Mouse (Mus musculus) brain, embryonic 18.5 days (tissue): ENCODE data around the gene Ucp2.

Source experiments
- DNase-seq: peaks from one replicate; pipeline ENCODE4 v3.0.0-alpha.2; 2012; ENCODE audit warnings: low read depth, low spot score

The Ucp2 gene

DNA sequence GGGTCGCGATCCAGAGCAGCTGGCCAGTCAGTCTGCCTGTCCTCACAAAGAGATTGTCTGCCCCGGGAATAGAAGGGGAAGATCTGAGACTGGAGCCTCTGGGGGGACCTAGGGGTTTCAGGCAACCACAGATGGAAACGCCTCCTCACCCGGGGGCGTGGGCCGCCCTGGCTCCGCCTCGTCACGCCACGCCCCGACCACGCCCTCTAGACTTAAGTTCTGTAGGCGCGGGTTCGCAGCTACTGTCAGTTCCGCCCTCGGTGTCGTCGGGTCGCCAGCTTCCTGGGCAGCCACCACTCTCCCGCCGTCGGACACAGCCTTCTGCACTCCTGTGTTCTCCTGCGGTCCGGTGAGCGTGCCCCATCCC is at the start of gene Ucp2:
Gene Ucp2, plus strand, starts transcription at position 221 of the 367 bp plus-strand sequence.
- DNase-seq = no peak

DNA sequence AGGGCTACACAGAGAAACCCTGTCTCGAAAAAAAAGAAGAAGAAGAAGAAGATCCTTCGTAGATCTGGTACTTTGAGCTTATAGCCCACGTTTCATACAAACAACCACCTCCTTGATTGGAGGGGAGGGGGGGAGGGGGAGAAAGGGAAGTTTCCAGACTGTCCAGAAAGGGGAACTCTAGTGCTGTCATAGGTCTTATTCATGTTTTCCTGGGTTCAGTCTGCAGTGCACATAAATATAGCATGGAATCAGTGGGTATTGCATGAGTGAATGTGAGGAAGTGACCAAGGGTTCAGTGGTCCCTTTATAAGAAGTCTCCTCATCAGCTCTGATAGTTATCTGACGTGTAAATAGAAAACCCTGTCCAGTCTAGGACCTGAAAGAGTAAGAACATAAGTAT is 49.4 kb upstream of the Ucp2 start:
- DNase-seq = no peak

DNA sequence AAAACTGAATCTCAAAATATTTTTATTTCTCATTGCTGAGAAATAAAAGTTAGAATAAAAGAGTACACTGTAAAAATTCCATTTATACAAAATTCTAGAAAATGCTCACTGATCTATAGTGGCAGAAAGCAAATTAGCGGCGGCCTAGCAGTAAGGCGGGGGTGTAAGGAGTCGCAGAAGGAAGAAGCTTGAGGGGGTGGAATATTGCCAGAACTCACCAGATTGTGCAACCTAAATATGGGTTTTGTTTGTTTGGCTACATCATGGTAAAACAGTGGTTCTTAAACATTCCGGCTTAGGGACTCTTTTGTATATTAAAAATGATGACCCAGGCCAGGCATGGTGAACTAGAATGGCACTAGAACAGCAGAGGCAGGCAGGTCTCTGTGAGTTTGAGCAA is 46.9 kb upstream of the Ucp2 start:
- DNase-seq = no peak

- no peak for DNase-seq
Observed at GRCm38 (mm10) chr7:100448530-100448929, 44.6 kb upstream of the Ucp2 start.

- DNase-seq = no peak
Observed at GRCm38 (mm10) chr7:100448985-100449384, 44.2 kb upstream of the Ucp2 start.

GRCm38 (mm10) chr7:100458153-100458552 is 35.0 kb upstream of the Ucp2 start:
- no peak for DNase-seq

DNA sequence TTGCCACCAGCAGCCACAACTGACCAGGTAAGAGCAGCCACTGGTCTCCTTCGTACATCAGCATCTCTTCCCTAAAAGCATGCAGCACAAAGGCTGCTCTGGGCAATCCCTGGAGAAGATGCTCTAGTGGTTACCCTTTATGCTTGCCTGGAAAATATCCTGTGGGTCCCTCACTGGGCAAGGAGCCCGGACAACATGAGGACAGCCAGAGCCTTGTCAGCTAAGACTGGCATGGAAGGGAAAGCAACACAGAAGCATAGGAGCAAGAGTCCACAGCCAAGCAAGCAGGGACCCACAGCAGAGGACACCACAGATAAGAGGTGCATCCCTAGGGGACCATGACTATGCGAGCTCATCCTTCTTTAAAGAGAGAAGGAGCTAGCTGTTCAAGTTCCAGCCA is 33.3 kb upstream of the Ucp2 start:
- DNase-seq = no peak

DNA sequence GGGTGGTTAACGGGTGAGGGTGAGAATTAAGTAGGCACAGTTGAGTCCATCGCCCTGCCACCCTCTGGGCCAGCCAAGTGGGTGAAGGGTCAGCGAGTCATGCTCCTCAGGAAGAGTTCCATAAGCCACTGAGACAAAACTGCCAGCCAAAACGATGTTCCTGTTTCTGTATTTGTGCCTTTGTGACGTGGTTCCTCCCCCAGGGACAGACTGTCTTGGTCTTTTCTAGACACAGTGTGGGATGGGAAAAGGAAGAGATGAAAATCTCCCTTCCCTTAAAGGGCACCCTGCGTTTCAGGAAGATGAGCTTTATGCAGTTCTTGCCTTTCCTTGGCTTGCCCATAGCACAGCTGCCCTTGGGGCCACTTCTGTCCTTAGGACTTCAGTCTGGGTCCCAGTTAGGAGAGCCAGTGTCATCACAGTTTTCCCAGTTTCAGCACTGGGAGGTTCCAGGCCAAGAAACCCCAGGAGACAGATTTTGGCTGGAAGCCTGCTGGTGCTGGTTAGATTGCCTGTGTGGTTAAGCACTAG is 31.5 kb upstream of the Ucp2 start:
- no peak for DNase-seq

DNA sequence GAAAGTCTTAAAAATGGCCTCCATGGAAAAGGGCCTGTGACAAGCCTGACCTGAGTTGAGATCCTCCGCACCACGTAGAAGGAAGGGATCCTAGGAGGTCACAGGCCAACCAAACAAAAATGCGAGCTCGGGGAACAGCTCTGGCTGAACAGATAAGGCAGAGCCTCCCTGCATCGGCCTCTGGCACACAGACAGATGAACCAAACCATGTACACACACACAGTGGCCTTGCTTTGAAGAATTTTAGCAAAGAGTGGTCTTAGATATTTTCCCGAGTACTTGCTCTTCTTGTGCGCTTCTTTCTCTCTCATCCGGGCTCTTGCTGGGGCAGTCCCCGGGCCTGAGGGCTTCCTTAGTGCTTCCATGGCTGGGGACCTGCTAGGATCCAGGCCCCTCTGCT is 29.9 kb upstream of the Ucp2 start:
- no peak for DNase-seq

- DNase-seq = no peak
Observed at GRCm38 (mm10) chr7:100463757-100464156, 29.4 kb upstream of the Ucp2 start.

GRCm38 (mm10) chr7:100464248-100464647 is 28.9 kb upstream of the Ucp2 start:
- no peak for DNase-seq

DNA sequence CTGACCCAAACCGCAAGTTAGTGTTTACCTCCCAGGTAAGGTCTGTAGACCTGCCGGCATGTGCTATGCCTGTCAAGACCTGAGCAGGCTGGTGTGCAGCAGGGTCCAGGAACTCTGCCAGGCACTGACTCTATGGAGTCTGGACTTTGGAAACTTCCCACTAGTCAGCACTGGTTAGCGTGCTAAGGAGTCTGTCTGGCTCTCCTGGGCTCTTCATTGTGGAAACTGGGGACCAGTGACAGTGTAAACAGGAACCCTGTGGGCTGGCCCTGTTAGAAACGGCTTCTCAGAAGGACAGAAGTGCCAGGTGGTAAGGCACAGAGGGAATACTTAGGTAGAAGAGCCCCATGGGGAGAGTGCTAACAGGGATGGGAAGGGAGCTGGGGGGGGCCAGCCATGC is 27.9 kb upstream of the Ucp2 start:
- no peak for DNase-seq

GRCm38 (mm10) chr7:100465656-100466309 is 27.4 kb upstream of the Ucp2 start:
- DNase-seq = no peak

GRCm38 (mm10) chr7:100466781-100467510 is 26.2 kb upstream of the Ucp2 start:
- DNase-seq = no peak

DNA sequence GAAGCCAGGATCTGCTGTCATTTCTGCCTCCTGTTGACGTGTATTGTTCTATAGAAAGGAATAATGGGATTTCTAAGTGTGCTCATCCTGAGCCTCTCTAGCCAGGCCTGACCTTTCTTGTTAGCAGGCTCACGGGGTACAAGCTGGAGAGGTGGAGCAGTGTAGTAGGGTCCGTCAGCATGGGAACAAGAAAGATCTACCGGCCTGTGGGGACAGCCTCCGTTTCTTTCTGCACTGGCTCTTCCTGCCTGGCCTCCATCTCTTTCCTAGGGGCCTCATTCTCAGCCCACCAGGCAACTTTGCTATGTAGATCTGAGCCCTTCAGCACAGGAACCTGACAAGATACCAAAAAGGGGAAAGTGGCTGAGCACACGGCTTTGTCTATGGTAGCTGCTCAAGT is 24.4 kb upstream of the Ucp2 start:
- DNase-seq = no peak

GRCm38 (mm10) chr7:100469502-100469901 is 23.6 kb upstream of the Ucp2 start:
- DNase-seq = no peak

DNA sequence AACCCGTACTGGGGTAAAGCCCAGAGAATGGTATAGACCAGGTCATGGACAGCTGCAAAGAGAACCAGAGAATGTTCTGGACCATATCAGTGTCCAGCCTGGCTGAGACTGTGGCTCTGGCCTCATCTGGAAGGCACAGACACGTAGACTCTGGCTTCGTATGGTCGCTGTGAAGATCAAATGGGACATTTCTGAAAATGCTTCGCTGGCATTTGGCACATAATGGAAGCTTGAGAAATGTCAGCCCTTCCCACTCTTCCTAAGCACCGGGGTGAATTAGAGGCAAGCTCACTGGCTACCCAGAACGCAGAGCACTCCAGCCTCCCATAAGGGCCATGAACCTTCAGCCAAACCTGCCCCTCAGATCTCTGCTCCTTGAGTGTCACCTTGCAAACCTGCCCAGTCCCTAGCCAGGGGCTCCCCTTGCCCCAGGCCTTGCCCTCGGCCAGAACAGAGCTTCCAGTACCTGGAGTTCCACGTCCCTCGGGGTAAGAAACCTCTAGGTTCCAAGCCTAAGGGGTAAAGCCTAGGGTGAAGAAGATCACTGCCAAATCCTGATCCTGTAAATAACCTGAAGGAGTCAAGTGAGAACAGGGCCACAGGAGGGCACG is 22.2 kb upstream of the Ucp2 start:
- DNase-seq = no peak

GRCm38 (mm10) chr7:100471407-100471797 is 21.7 kb upstream of the Ucp2 start:
- DNase-seq = no peak

- no peak for DNase-seq
Observed at GRCm38 (mm10) chr7:100472777-100473176, 20.4 kb upstream of the Ucp2 start, which contains the start of gene Ucp3. Gene Ucp3 (plus strand): TSS chr7:100472990.

DNA sequence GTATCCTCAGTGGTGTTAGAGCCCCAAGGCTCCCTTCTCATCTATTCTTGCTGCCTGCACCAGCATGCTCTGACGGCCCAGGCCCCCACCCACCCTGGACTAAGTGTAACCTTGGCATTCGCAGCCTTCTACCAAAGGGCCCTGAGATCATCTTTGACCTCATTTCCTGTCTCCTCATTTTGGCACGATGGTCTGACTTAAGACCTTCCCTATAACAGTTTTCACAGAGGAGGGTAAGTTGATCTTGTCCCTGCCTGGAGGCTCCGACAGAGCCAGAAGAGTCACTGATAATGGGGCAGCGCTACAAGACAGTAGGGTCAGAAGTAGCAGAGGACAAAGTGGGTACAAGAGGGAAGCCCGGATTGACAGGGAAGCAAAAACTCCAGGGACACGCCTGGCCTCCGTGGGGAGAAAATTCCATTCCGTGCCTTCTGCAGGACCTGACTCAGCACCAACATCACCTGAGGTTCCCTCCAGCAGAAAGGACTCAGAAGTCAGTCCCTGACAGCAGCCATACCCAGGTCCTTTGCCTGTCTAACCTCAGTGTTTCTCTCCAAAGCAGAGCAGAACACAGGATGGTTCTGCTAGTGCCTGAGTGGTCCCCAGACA is 19.2 kb upstream of the Ucp2 start:
- no peak for DNase-seq

DNA sequence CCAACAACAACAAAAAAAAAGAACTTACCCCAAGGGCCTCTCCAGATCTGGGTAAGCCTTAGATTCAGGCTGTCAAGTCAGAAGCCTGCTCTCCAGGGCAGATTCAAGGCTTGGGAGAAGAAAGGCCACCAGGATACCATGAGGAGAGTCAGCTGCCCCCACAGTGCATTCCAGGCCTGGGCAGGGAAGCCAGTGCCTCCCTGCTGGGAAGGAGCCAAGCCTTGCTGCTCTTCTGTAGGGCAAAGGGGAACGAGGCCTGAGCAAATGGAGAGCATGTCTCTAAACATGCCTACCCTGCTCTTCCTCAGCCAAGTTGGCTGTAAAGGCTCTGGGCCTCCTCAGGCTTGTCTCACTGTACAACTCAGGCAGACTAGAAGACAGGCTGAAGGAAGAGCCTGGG is 18.5 kb upstream of the Ucp2 start:
- DNase-seq = no peak

GRCm38 (mm10) chr7:100479100-100479822 is 13.9 kb upstream of the Ucp2 start:
- DNase-seq = no peak
